Mouse (Mus musculus) CH12.LX (cell line): ENCODE data around the gene Slc15a4. TPM values are rescaled to one million over a fixed set of nuclear protein-coding genes. Genes with fewer than 3 reads are reported as not detected.

ENCODE experiments used
- DNase-seq: peaks from one replicate; pipeline ENCODE4 v3.0.0-alpha.2; 2013; ENCODE audit errors: extremely low read depth
- H3K27ac ChIP-seq: 2 replicates; pipeline ENCODE4 v1.5.1; 2012; ENCODE audit warnings: low read depth, mild to moderate bottlenecking, control low read depth, moderate library complexity; ENCODE audit not compliant: insufficient read depth
- H3K27me3 ChIP-seq: replicated peaks from 2 replicates; pipeline ENCODE3; 2012; ENCODE audit warnings: inconsistent platforms
- H3K36me3 ChIP-seq, 2 experiments: replicated peaks in 1 of 2; 2 replicates each; pipeline versions ENCODE3 to v1.6.1; 2012; ENCODE audit warnings: inconsistent platforms in 1 of 2, low read length in 1 of 2, mild to moderate bottlenecking in 1 of 2, mixed read lengths in 1 of 2, moderate library complexity in 1 of 2; ENCODE audit not compliant: control insufficient read depth in 1 of 2, insufficient read depth in 1 of 2
- H3K4me1 ChIP-seq, 2 experiments: 2 replicates each; pipeline ENCODE4 v1.6.1; 2012; ENCODE audit warnings: inconsistent platforms in 1 of 2, moderate library complexity in 1 of 2; ENCODE audit not compliant: insufficient read depth in 2 of 2, control insufficient read depth in 1 of 2
- H3K4me2 ChIP-seq: 2 replicates; pipeline ENCODE4 v1.6.1; 2012; ENCODE audit warnings: low read depth, mild to moderate bottlenecking, control low read depth; ENCODE audit not compliant: poor library complexity, insufficient read depth, severe bottlenecking
- H3K4me3 ChIP-seq, 3 experiments: fragments of 150-350 bp in 1 of 3; sonication (generic) in 1 of 3; replicated peaks in 1 of 3; 2 replicates each; pipeline versions ENCODE3 to v1.5.1; 2011 to 2012; ENCODE audit warnings: low read depth in 2 of 3, low read length in 2 of 3, mild to moderate bottlenecking in 2 of 3, moderate library complexity in 2 of 3, control low read depth in 1 of 3, improper control_type of control experiment in 1 of 3, inconsistent platforms in 1 of 3, mixed read lengths in 1 of 3; ENCODE audit not compliant: poor library complexity in 1 of 3
- H3K79me2 ChIP-seq: replicated peaks from 2 replicates; pipeline ENCODE4 v1.6.1; 2012; ENCODE audit warnings: mild to moderate bottlenecking, moderate library complexity; ENCODE audit not compliant: control insufficient read depth, poor library complexity, insufficient read depth, severe bottlenecking; ENCODE audit errors: extremely low read depth
- H3K9ac ChIP-seq: 2 replicates; pipeline ENCODE4 v1.6.1; 2012; ENCODE audit warnings: low read depth, mild to moderate bottlenecking, control low read depth, moderate library complexity; ENCODE audit not compliant: insufficient read depth
- H3K9me3 ChIP-seq: replicated peaks from 2 replicates; pipeline ENCODE3; 2012; ENCODE audit warnings: low read length, inconsistent platforms, mixed read lengths
- BHLHE40 ChIP-seq: IDR thresholded peaks from 2 replicates; pipeline ENCODE4 v1.6.1; 2011; ENCODE audit warnings: mild to moderate bottlenecking, low read depth, low read length, improper control_type of control experiment
- CHD1 ChIP-seq: IDR thresholded peaks from 2 replicates; pipeline ENCODE4 v1.6.1; 2012; ENCODE audit warnings: low read depth, low read length, improper control_type of control experiment, inconsistent platforms
- CTCF ChIP-seq, 2 experiments: IDR thresholded peaks in 1 of 2; conservative IDR thresholded peaks in 1 of 2; 2 replicates each; pipeline ENCODE4 v1.5.1; 2011 to 2012; ENCODE audit warnings: low read depth in 2 of 2, low read length in 2 of 2, improper control_type of control experiment in 1 of 2, inconsistent platforms in 1 of 2, mild to moderate bottlenecking in 1 of 2, moderate library complexity in 1 of 2
- ELF1 ChIP-seq: IDR thresholded peaks from 2 replicates; pipeline ENCODE4 v1.6.1; 2014; ENCODE audit warnings: low read depth, mild to moderate bottlenecking, inconsistent platforms, low read length, improper control_type of control experiment
- ETS1 ChIP-seq: conservative IDR thresholded peaks from 2 replicates; pipeline ENCODE4 v1.6.1; 2012; ENCODE audit warnings: low read depth, mild to moderate bottlenecking, inconsistent platforms, low read length, improper control_type of control experiment, moderate library complexity
- IRF4 ChIP-seq: IDR thresholded peaks from 2 replicates; pipeline ENCODE4 v1.6.1; 2014; ENCODE audit warnings: low read depth, mild to moderate bottlenecking, inconsistent platforms, low read length, improper control_type of control experiment
- MAFK ChIP-seq: IDR thresholded peaks from 2 replicates; pipeline ENCODE4 v1.6.1; 2011; ENCODE audit warnings: low read length, improper control_type of control experiment; ENCODE audit not compliant: insufficient replicate concordance
- MXI1 ChIP-seq: IDR thresholded peaks from 2 replicates; pipeline ENCODE4 v1.6.1; 2011; ENCODE audit warnings: mild to moderate bottlenecking, low read depth, low read length, improper control_type of control experiment
- NELFE ChIP-seq: IDR thresholded peaks from 2 replicates; pipeline ENCODE4 v1.6.1; 2011; ENCODE audit warnings: low read depth, low read length, improper control_type of control experiment
- NRF1 ChIP-seq: IDR thresholded peaks from 2 replicates; pipeline ENCODE4 v1.6.1; 2014; ENCODE audit warnings: low read depth, mild to moderate bottlenecking, inconsistent platforms, low read length, improper control_type of control experiment, moderate library complexity
- POLR2AphosphoS2 ChIP-seq: IDR thresholded peaks from 2 replicates; pipeline ENCODE4 v1.6.1; 2011; ENCODE audit warnings: low read depth, low read length, improper control_type of control experiment
- TBP ChIP-seq: conservative IDR thresholded peaks from 2 replicates; pipeline ENCODE4 v1.6.1; 2011; ENCODE audit warnings: low read depth, low read length, improper control_type of control experiment
- TCF12 ChIP-seq: IDR thresholded peaks from 2 replicates; pipeline ENCODE4 v1.6.1; 2014; ENCODE audit warnings: low read depth, mild to moderate bottlenecking, inconsistent platforms, low read length, improper control_type of control experiment
- USF1 ChIP-seq: IDR thresholded peaks from 2 replicates; pipeline ENCODE4 v1.6.1; 2014; ENCODE audit warnings: low read depth, mild to moderate bottlenecking, inconsistent platforms, low read length, improper control_type of control experiment
- ZNF384 ChIP-seq: IDR thresholded peaks from 2 replicates; pipeline ENCODE4 v1.6.1; 2012; ENCODE audit warnings: low read depth, low read length, improper control_type of control experiment, inconsistent platforms
- dilution Hi-C: fragments of 300-500 bp; cut with MboI; formaldehyde crosslinking; loops from 2 replicates; pipeline ENCODE4 v1.14.3; 2020; ENCODE audit warnings: low sequenced_read_pairs; ENCODE audit not compliant: extremely low pct_unique_long_range_greater_than_20kb, extremely low pct_ligation_motif_present
- in situ Hi-C: fragments of 300-500 bp; cut with MboI; formaldehyde crosslinking; loops from 3 replicates; pipeline ENCODE4 v1.14.3; 2019; ENCODE audit warnings: low sequenced_read_pairs, low pct_ligation_motif_present, low pct_unique_long_range_greater_than_20kb, mixed read lengths
- polyA plus RNA-seq: library from polyadenylated mRNA; unstranded; fragments of >175 nt; gene quantifications from 2 replicates; pipeline ENCODE4 v1.2.1, GENCODE M21; 2012; ENCODE audit warnings: low read depth; ENCODE audit not compliant: insufficient read length
- total RNA-seq, 2 experiments: library from RNA; depleted of rRNA; stranded (reverse); fragments of 300-350 nt in 1 of 2; fragments of >200 nt in 1 of 2; gene quantifications; 2 replicates each; pipeline ENCODE4 v1.2.3; 2012 to 2014

Slc15a4 gene
- total and polyA plus RNA-seq, 3 experiments: 25.7 to 52.7 (median 25.8) TPM

- no peak overlapping the region for H3K4me3 ChIP-seq
- TF ChIP-seq ZNF384 (no peak), CTCF (conservative IDR thresholded peaks at IDR 0.05 in 1 of 2, IDR thresholded peaks at IDR 0.05 in 1 of 2; ENCODE audit: low read depth in 2 of 2, low read length in 2 of 2) (no peak), NELFE (no peak), ETS1 (no peak), MXI1 (no peak), POLR2AphosphoS2 (no peak), CHD1 (no peak), MAFK (no peak), IRF4 (no peak), TBP (no peak), ELF1 (no peak), NRF1 (no peak)
- TF ChIP-seq, all 38 proteins: peak for 0
- Histone ChIP-seq H3K36me3 (peaks cover 37 to 65% of the 10 kb centered on the region in 2 experiments), H3K4me1 (peaks cover 19 to 64% of the 10 kb centered on the region in 2 experiments), H3K9ac (no peak overlapping the region), H3K27me3 (no peaks in the 10 kb centered on the region), H3K27ac (no peak overlapping the region), H3K4me2 (no peak overlapping the region), H3K79me2 (peaks cover 97% of the 10 kb centered on the region), H3K9me3 (no peaks in the 10 kb centered on the region)
- dilution Hi-C loops: no loop called here
- no peak for DNase-seq
- in situ Hi-C loops: loop anchor here (25.0 kb wide), 1 partner anchor 1403 kb away; the partner anchor contains the start of genes Ran and Stx2
These were observed 23.4 kb downstream of the Slc15a4 start for GRCm38 (mm10) chr5:127609191-127609714.

- dilution Hi-C loops: no loop called here
- in situ Hi-C loops: loop anchor here (25.0 kb wide), 1 partner anchor 1405 kb away; the partner anchor contains the start of genes Ran and Stx2
- Histone ChIP-seq H3K36me3 (peaks cover 53 to 74% of the 10 kb centered on the region in 2 experiments), H3K9me3 (no peaks in the 10 kb centered on the region)
- no peak for TF ChIP-seq USF1
- no peak for TF ChIP-seq BHLHE40
- no peak for TF ChIP-seq TCF12
- TF ChIP-seq, all 38 proteins: peak for 0
- Histone ChIP-seq H3K27me3 (no peaks in the 10 kb centered on the region), H3K4me2 (no peak overlapping the region), H3K9ac (no peak overlapping the region), H3K79me2 (peaks cover 89% of the 10 kb centered on the region), H3K4me1 (peaks cover 13 to 48% of the 10 kb centered on the region in 2 experiments), H3K27ac (no peak overlapping the region), H3K4me3 (no peak overlapping the region)
- no peak for DNase-seq
These were observed 25.2 kb downstream of the Slc15a4 start for GRCm38 (mm10) chr5:127607507-127607906.
